Mouse (Mus musculus): ENCODE data around the gene Crabp2.
A peak's percentile ranks its signal among the peaks of the same experiment; 100 is the strongest.

Gene Crabp2

GRCm38 (mm10) chr3:87927452-87927851, 21.0 kb upstream of the Crabp2 start:
- DNase-seq (ENCODE audit: low read depth, low spot score), result no peak

- DNase-seq (ENCODE audit: low read depth, low spot score), result no peak
Observed at GRCm38 (mm10) chr3:87929341-87930077, 19.0 kb upstream of the Crabp2 start.

GRCm38 (mm10) chr3:87930078-87930795, 18.2 kb upstream of the Crabp2 start, which contains the start of the genes Isg20l2 and Rrnad1:
Isg20l2 (plus strand) TSS chr3:87930314.
Rrnad1 (minus strand) TSS chr3:87930717.
- DNase-seq (ENCODE audit: low read depth, low spot score), result peak; percentile 96

- DNase-seq (ENCODE audit: low read depth, low spot score), result no peak
Observed at GRCm38 (mm10) chr3:87934026-87934425, 14.4 kb upstream of the Crabp2 start.

GRCm38 (mm10) chr3:87934501-87934900, 14.0 kb upstream of the Crabp2 start:
- no peak for DNase-seq (ENCODE audit: low read depth, low spot score)

GRCm38 (mm10) chr3:87935201-87935600, 13.3 kb upstream of the Crabp2 start:
- no peak for DNase-seq (ENCODE audit: low read depth, low spot score)

GRCm38 (mm10) chr3:87935776-87936175, 12.7 kb upstream of the Crabp2 start:
- no peak for DNase-seq (ENCODE audit: low read depth, low spot score)

- DNase-seq (ENCODE audit: low read depth, low spot score), result no peak
Observed at GRCm38 (mm10) chr3:87940611-87941010, 7.9 kb upstream of the Crabp2 start.

GRCm38 (mm10) chr3:87942471-87942870, 6.0 kb upstream of the Crabp2 start:
- DNase-seq (ENCODE audit: low read depth, low spot score), result no peak

GRCm38 (mm10) chr3:87943586-87943985, 4.9 kb upstream of the Crabp2 start:
- DNase-seq (ENCODE audit: low read depth, low spot score), result no peak

GRCm38 (mm10) chr3:87944838-87945600, 3.4 kb upstream of the Crabp2 start:
- DNase-seq (ENCODE audit: low read depth, low spot score), result no peak

GRCm38 (mm10) chr3:87945781-87946540, 2.5 kb upstream of the Crabp2 start:
- DNase-seq (ENCODE audit: low read depth, low spot score), result no peak

GRCm38 (mm10) chr3:87946541-87946860, 2.0 kb upstream of the Crabp2 start:
- no peak for DNase-seq (ENCODE audit: low read depth, low spot score)

- no peak for DNase-seq (ENCODE audit: low read depth, low spot score)
Observed at GRCm38 (mm10) chr3:87947056-87947810, 1.2 kb upstream of the Crabp2 start.

- DNase-seq (ENCODE audit: low read depth, low spot score), result no peak
Observed at GRCm38 (mm10) chr3:87947811-87948199, 661 bp upstream of the Crabp2 start.

- DNase-seq (ENCODE audit: low read depth, low spot score), result no peak
Observed at GRCm38 (mm10) chr3:87949266-87949954, 944 bp downstream of the Crabp2 start.

GRCm38 (mm10) chr3:87949955-87950515, 1.6 kb downstream of the Crabp2 start:
- no peak for DNase-seq (ENCODE audit: low read depth, low spot score)

- DNase-seq (ENCODE audit: low read depth, low spot score), result no peak
Observed at GRCm38 (mm10) chr3:87951946-87952345, 3.5 kb downstream of the Crabp2 start.

GRCm38 (mm10) chr3:87952440-87952839, 4.0 kb downstream of the Crabp2 start:
- DNase-seq (ENCODE audit: low read depth, low spot score), result no peak

GRCm38 (mm10) chr3:87958056-87958455, 9.6 kb downstream of the Crabp2 start:
- no peak for DNase-seq (ENCODE audit: low read depth, low spot score)
